Mouse (Mus musculus): ENCODE data around the gene Pnliprp1.

Gene Pnliprp1

DNA sequence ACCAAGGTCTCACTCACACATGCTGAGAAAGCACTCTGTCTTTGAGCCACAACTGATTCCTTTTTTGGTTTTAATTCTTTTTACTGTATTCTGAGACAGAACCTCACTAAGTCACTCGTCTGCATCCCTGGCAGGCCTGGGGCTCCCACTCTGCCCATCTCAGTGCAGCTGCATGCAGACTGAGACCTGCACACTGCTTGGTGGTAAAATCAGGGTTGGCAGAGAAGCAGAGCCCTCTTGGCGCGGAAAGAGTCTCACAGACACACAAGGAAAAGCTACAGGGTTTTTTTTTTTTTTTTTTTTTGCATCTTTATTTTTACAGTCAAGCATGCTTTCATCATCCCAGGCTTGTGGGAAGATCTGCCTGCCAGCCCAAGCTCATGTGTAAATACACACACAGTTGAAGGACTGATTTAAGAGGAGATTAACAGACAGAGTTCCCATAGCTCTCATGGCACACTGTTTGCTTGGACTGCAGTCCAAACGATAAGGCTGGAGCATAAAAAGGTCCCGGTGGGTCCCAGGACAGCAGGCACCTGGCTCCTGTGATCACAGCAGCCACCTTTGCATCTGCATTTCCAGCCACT, at the start of gene Pnliprp1:
Gene Pnliprp1 (plus strand): TSS at position 443 of the 587 bp plus-strand sequence.
- no peak for DNase-seq (ENCODE audit: low spot score)

DNA sequence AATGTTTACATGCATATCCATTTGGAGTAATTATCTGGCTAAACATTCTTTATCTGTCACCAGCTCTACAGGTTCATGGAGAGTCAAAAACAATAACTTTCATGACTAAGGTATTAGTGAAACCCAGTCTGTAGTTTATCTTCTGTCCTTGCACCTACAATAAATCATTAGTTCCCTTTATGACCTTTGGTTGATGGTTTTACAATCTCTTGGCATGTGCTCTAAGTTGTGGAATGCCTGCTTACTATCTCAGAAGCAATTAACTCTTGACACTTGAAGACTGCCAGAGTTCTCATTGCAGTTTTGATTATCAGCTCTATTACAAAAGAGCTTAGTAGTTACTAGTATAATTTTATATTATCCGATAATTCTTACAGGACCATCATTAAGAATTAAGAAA, 39.8 kb upstream of the Pnliprp1 start:
- DNase-seq (ENCODE audit: low spot score), result no peak

DNA sequence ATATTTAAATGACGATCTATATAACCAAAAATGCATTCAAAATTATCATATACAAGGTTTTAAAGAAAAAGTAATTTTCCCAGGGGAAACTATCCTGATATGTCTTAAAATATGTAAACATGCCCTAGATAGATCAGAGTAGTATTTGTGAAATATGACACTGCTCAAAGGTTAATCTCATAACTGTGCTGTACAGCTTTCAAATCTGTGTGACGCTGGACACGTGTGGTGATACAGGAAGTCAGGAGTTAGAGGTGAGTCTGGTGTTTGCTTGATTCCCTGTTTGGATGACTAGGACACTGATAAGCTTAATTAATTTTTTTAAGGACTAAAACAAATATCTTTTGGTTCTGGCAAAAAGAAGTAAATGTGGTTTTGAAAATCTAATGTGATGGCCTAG, 33.4 kb upstream of the Pnliprp1 start:
- no peak for DNase-seq (ENCODE audit: low spot score)

DNA sequence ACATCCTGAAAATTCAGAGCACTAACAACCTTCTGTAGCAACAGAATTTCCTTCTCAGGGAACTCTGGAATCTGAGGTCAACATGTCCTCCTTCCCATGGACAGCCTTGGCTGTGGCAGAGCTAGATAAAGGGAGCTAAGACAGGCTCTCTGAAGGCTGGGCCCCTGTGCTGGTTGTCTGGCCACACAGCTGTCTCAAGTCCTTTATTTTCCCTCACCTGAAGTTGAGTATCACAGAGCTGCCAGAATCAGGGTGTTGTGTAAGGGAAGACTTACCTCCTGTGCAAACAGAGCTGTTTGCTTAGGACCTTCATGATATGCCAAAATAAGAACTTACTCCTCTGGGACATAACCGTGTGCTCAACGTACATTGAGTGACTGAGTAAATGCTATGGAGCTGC, 32.5 kb upstream of the Pnliprp1 start:
- no peak for DNase-seq (ENCODE audit: low spot score)

DNA sequence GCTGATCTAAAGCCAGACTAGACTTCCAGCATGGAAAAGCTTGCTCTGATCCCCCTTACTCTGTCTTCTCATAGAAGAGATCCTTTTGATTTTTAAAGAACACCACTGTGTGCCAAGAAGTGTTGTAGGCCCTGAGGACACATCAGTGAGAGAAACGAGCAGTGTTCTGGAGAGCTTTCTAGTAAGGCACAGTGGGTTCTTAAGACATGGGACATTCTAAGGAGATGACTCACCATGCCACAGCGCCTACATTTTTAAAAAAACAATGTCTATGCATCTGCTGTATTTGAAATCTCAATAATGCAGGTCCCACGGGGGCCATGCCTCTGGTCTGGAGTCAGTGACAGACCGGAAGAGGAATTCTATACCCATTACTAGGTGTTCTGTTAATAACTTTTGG, 24.1 kb upstream of the Pnliprp1 start:
- no peak for DNase-seq (ENCODE audit: low spot score)

DNA sequence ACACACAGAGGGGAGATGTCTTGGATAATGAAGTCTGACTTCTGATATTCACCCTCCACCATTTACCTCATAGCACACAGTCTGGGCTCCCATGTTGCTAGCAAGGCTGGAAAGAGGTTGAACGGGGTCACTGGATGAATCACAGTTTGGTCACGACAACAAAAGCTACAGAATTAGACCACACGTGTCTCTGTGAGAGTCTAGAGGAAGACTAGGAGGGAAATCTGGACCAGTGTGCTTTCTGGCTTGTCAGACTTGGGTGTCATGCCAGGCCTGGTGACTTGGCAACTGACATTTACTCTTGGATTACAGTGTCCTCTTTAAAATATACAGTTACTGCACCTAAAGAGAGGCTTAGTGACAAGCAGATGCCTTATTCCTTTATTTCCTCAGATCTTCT, 20.1 kb upstream of the Pnliprp1 start:
- DNase-seq (ENCODE audit: low spot score), result no peak

DNA sequence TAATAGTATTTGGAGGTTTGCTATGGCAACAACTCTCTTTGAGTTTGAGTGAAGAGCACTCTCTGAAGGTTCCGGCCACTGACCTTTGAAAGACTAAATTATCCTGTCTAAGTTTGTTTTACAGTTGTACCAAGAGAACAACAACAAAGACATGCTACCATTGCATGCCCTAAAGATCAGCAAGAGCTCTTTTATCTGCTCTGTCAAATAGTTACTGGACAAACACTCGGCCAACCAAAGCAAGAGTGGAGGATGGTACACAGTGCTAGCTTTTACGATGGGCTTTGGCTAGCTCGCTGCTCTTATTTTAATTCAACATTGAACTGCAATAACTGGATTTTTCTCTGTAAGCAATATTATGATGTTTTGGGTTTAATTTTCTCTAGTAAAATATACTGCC, 10.8 kb upstream of the Pnliprp1 start:
- no peak for DNase-seq (ENCODE audit: low spot score)

DNA sequence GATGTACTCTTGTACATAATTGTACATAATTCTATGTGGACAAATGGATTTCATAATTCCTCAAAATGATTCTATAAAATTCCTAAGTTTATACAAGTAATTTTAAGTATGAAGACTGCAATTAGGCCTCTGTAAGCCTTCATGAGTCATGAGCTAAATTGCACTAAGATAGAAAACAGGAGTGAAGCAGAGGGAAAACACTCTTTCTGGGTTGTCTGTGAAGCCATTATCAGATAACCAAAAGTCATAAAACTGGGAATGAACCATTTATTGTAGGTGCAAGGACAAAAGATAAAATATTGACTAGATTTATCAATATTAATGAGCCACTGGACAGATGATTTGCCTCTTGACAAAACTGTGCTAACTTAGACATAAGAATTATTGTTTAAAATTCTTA, 8.2 kb upstream of the Pnliprp1 start:
- DNase-seq (ENCODE audit: low spot score), result no peak

DNA sequence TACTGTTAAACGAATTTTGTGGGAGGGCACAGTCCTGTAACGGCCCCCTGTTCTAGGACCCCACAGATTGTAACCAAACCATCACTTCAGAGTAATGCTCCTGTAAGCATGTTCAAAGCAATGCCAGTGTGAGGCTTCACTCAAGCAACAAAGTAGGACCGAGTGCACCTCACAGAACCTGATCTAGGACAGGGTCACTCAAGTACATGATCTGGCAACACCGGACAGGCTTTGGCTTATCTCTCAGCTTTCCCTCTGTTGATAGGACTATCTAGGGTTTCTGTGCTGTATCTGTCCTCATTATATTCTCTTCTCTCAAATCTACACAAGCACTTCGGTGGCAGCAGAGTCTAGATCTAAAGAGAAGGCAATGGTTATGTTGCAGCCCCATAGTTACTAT, 2.1 kb upstream of the Pnliprp1 start:
- DNase-seq (ENCODE audit: low spot score), result no peak

DNA sequence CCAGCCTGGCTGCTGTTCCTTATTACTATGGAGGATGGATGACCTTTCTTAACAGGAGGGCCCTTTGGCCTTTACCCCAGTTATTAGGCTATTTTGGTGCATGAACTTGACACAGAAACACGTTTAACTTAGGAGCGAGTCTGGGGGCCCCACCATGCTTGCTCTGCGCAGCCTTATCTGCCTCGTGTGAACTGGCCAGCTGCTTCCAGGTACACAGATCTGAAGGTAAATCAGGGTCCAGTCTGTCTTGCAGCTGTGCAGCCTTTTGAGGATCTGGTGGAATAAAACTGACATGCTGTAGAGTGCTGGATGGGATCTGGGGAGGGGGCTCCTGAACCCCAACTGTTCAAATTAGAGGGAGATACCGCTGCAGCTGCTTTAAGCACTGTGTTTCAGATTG, 931 bp upstream of the Pnliprp1 start:
- DNase-seq (ENCODE audit: low spot score), result no peak

DNA sequence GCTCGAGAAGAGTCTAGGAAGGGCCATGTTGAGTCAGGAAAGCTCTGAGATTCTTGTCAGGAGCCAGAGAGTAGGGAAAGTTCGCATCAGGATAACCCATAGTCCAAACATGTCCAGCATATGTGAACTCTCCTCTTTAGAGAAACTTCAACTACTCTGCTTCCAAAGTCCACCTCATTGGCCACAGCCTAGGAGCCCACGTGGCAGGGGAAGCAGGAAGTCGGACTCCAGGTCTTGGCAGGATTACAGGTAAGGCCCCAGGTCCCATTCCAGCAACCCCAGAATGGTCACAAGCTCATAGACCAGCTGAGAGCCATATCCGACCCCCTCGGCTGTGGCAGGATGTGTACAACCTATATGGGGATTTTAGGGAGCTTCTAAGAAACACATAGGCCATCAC, 4.5 kb downstream of the Pnliprp1 start:
- no peak for DNase-seq (ENCODE audit: low spot score)

DNA sequence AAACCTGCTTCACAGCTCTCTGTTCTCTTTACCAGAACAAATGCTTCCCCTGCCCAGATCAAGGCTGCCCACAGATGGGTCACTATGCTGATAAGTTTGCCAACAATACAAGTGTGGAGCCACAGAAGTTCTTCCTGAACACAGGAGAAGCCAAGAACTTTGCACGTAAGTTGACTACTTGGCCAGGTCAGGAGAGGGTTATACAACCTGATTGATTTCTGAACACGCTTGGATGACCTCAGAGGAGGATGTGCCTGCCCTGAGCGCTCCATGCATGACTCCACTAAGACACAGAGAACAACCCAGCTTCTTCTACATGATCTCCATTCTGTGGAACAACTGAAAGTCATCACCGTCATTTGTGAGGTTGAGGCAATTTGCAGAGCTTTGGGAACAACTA, 9.4 kb downstream of the Pnliprp1 start:
- no peak for DNase-seq (ENCODE audit: low spot score)

DNA sequence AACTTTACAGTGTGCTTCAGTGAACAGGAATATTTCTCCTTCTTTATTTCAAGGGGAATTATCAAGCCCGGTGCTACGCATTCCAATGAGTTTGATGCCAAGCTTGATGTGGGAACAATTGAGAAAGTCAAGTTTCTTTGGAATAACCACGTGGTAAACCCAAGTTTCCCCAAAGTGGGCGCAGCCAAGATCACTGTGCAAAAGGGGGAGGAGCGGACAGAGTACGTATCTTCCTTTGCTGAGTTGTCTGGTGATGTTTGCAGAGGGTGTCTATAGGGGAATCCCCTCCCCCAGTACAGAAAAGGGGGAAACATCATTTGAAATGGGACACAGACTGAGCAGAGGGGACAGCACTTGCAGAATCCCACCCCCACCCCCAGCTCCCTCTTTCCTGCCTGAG, 12.3 kb downstream of the Pnliprp1 start:
- DNase-seq (ENCODE audit: low spot score), result no peak

DNA sequence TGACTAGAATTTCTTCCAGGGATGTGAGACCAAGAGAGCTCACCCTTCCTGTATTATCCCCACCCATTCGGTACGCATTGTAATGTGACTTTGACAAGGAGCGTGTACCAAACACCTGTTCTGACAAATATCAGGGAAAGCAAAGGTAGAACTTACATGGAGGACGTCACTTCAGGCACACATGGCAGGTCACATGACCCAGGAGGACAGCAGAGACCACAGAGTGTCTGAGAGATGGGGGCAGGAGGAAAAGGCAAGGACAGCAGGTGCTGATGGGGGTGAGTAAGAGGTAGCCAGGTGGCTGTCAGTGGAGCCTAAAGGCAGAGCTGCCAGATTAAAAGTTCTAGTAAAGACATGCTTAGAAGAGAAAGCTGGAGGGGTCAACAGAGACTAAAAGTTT, 14.0 kb downstream of the Pnliprp1 start:
- no peak for DNase-seq (ENCODE audit: low spot score)

DNA sequence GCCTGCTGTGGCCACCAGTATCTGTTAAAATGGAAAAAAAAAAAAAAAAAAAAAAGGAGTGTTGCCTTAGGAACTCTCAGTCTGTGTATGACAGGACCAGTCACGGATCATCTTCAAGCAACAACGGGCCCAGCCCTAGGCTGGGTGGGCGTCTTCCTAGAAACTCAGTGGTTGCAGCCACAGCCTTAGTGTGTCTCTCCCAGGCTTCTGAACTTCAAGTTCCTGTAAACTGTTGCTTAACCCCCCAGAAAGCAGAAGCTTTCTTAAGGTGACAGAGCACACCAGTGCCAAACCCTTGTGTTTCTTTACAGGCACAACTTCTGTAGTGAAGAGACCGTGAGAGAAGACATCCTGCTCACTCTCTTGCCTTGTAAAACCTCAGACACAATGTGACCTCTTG, 15.0 kb downstream of the Pnliprp1 start:
- no peak for DNase-seq (ENCODE audit: low spot score)

DNA sequence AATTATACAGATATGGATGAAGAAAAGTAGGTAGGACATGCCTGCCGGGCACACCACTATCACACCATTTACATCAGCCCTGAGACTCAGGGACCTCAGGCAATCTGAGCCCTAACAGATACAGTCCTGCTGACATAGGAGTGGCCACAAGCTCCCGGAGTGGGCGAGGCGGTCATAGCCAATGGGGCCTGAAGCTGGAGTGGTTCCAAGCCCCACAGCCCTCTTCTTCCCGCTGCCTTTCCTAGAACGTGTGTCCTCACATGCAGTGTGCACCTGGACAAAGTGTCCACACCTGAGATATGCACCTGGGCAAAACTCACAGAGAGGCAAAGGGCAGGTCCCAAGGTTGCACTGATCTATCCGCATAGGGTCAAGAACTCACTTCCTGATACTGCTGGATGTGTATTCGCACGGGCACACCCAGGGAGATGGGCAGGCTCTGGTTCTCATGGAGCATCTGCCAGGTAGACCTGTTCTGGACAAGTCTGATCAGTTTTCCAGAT, 18.9 kb downstream of the Pnliprp1 start:
- no peak for DNase-seq (ENCODE audit: low spot score)

DNA sequence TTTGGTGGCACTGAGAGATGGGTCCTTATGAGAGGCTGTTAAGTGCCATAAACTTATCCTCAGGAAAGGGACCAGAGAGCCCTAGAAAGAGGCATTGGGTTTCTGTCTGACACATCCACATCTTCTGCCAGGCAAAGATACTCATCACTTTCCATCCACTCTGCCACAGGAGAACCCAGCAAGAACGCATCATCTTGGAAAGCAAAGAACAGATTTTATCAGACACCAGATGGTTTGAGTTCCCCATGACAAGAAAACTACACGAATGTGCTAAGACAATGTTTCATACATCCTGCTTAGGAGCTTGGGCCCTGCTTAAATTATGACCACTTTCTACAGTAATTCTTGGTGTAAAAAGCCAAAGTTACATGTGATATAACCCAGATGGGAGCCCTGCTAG, 22.1 kb downstream of the Pnliprp1 start:
- peak; percentile 17 for DNase-seq (ENCODE audit: low spot score)

DNA sequence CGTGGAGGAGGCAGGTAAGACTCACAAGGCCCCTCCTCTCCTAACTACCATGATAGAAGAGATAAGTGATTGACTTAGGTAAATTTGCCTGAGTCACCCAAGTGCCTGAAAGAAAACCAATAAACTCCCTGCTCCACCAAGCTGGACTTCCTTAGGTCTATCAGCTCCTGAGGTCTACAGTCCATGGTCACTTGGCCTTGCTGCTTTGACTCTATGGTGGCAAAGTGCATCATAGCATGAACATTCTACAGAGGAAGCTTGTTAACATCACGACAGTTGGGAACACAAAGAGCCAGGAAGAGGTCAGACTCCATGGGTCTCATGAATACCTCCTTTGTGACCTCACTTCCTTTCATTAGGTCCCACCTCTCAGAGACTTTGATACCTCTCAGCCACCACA, 22.8 kb downstream of the Pnliprp1 start:
- DNase-seq (ENCODE audit: low spot score), result no peak

DNA sequence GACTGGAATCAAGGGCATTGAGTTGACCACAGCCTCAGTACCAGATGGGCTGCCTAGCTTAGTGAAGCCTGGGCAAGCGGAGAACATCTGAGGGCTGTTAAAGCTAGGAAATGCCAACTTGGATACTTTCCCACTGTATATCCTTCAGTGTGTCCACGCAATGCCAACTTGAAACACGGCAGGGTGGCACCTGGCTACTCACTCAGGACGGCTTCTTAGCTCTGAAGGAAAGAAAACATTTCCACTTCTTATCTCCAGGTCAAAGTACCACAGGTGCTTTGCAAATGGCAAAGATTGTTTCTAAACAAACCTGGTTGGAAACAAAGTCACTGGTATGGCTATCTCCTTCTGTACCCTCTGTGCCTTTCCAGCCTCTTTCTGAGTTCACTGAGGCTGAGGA, 30.2 kb downstream of the Pnliprp1 start:
- DNase-seq (ENCODE audit: low spot score), result no peak

DNA sequence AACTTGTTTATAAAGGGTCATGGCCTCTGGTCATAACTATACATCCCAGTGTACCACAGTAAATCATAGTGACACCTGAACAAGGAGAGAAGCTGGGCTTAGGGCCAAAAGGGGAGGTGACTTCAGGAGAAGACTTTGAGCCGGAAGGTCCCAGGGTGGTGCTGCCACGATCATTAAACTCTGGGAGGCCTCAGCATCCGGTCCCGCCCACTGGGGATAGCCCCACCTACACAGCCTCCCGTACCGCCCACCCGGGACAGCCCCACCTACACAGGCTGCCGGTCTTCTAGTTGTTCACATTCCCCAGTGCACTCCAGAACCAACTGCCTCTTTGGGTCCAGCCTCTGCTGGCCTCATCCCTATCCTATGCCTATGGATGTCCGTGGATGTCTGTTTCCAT, 30.7 kb downstream of the Pnliprp1 start, which contains the start of gene Pnliprp2:
Gene Pnliprp2 (plus strand): TSS at position 297 of the 400 bp plus-strand sequence.
- no peak for DNase-seq (ENCODE audit: low spot score)

DNA sequence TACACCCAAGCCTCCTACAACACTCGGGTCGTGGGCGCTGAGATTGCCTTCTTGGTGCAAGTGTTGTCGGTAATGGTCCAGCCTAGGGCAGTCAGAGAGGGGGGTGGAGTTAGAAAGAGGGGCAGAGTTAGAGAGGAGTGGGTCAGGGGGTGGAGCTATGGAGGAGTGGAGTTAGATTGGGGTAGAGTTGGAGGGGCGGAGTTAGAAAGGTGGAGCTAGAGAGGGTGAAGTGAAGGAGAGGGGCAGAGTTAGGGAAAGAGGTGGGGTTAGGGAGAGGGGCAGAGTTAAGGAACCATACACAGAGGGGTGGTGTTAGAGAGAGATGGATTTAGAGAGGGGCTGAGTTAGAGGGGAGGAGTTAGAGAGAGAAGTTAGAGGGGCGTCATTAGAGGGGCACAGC, 33.6 kb downstream of the Pnliprp1 start:
- DNase-seq (ENCODE audit: low spot score), result no peak

DNA sequence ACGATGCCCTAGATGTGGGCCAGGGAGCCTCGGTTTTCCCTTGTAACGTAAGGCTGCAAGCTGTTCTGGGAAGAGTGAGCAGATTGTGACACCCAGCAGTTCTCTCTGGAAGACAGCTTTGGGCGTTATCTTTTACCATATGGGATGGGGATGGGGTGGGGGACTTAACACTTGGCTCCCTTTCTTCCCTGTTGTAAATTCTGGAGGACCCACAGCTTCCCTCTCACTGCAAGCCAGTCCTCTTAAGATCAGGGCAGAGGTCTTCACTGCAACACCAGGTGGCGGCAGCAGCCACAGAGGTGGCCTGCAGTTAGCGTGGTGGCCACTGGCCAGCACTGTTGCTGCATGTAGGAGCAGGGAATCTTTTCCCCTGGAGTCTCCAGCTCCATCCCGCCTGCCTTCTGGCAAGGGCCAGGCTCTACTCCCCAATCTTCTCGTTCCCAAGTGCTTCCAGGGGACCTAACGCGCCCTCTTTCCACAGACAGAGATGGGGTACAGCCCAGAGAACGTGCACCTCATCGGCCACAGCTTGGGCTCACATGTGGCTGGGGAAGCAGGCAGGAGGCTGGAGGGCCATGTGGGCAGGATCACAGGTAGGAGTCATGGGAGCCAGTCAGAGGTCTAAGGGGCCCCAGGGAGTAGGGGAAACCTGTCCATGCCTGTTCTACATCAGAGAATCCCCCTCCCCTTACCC, 34.3 kb downstream of the Pnliprp1 start:
- peak; percentile 85 for DNase-seq (ENCODE audit: low spot score)

DNA sequence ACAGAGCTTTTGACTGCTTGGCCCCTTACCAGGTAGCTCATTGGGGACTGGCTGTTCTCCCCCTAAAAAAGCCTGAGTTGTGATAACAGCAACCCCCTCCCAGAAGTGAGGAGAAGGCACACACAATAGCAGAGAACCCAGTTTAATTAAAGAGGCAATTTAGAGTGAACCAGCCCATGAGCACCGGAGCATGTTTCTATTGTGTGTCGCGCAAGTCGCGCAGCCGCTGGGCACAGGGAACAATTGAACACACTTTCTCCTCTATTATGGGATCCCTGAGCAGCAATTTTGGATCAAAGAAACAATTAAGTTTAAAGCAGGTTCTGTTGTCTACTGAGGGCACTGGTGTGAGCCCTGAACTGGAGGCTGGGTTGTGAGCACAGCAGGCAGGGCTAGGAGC, 38.6 kb downstream of the Pnliprp1 start:
- DNase-seq (ENCODE audit: low spot score), result no peak

DNA sequence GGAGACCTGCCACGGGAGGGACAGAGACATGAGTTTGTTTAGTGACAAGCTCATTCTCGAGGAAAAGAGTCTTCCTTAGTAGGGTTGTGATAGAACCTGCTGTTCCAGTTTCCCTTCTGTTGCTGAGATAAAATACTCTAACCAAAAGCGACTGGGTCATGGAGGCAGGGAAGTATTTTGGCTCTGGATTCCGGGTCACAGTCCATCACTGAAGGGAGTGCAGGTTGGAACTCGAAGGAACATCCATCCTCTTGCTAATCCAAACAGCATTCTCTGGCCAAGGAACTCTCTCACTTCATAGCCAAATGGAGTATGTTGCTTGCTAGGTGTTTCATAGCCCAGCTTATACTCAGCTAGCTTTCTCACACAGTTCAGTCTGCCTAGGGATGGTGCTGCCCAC, 47.8 kb downstream of the Pnliprp1 start:
- no peak for DNase-seq (ENCODE audit: low spot score)
